Mouse (Mus musculus) neural tube, embryonic 12.5 days (tissue): ENCODE data around the gene Tesc. TPM values are rescaled to one million over a fixed set of nuclear protein-coding genes. Genes with fewer than 3 reads are reported as not detected.

Source experiments
- ATAC-seq: fragments of 200-750 bp; cut with Nextera tagmentation; 2 replicates; pipeline ENCODE4 v1.8.0; 2017; ENCODE audit warnings: low read depth, mild to moderate bottlenecking, moderate TSS enrichment, moderate library complexity; ENCODE audit not compliant: low FRiP score
- H3K27ac ChIP-seq: fragments of 300-500 bp; sonication (generic); 2 replicates; pipeline ENCODE4 v1.5.1; 2016
- H3K27me3 ChIP-seq: fragments of 300-500 bp; sonication (generic); replicated peaks from 2 replicates; pipeline ENCODE4 v1.6.1; 2016; ENCODE audit warnings: mild to moderate bottlenecking
- H3K36me3 ChIP-seq: fragments of 300-500 bp; sonication (generic); 2 replicates; pipeline ENCODE4 v1.6.1; 2016; ENCODE audit warnings: mild to moderate bottlenecking
- H3K4me1 ChIP-seq: fragments of 300-500 bp; sonication (generic); 2 replicates; pipeline ENCODE4 v1.6.1; 2016
- H3K4me2 ChIP-seq: fragments of 300-500 bp; sonication (generic); replicated peaks from 2 replicates; pipeline ENCODE4 v1.6.1; 2016; ENCODE audit warnings: mild to moderate bottlenecking
- H3K4me3 ChIP-seq: fragments of 300-500 bp; sonication (generic); 2 replicates; pipeline ENCODE4 v1.5.1; 2016
- H3K9ac ChIP-seq: fragments of 300-500 bp; sonication (generic); 2 replicates; pipeline ENCODE4 v1.6.1; 2016; ENCODE audit warnings: mild to moderate bottlenecking
- H3K9me3 ChIP-seq: fragments of 300-500 bp; sonication (generic); 2 replicates; pipeline ENCODE4 v1.6.1; 2016; ENCODE audit warnings: mild to moderate bottlenecking
- WGBS: fragments of 180-500 bp; shearing (Covaris S2); methylation state at CpG from one replicate; pipeline ENCODE4 v1.1.7; 2016; 5-methylcytosine and 5-hydroxymethylcytosine counted together
- polyA plus RNA-seq: library from polyadenylated mRNA; unstranded; fragments of >200 nt; fragmentation: Nextera tagmentation; extraction: Ambion mirVana; gene quantifications from 2 replicates; pipeline ENCODE4 v1.2.1, GENCODE M21; 2016

Tesc gene
- polyA plus RNA-seq, 1 experiment from 2014 or later = 1.4 TPM

DNA sequence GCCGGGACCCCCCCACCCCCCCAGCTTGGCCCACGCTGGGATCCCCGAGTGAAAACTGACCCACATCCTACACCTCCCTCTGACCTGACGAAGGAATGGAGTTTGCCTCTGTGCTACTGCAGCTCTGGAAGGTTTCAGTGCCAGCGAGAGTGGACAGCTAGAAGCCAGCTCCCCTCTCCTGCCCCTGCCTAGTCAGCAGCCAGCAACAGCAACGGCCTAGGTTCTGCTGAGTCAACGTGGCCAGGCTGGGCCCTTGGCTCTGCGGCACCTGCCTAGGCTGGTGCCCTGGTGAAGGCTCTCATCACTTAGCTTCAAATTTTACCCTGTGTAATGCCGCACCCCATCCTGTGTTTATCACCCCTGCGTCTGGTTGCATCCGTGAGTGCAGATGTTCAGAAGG, 7.6 kb upstream of the Tesc start:
- H3K4me2 ChIP-seq = no peak overlapping the region
- 62% methylated on average over 11 of the region's 11 CpGs for WGBS
- H3K27ac ChIP-seq = no peak overlapping the region
- no peaks in the 10 kb centered on the region for H3K36me3 ChIP-seq
- H3K27me3 ChIP-seq = 0 out of 2 replicates have a peak, but pooled peaks cover 2% of the 10 kb centered on the region
- H3K4me1 ChIP-seq = peaks cover 5% of the 10 kb centered on the region
- H3K9me3 ChIP-seq = no peaks in the 10 kb centered on the region
- ATAC-seq = no peak
- no peak overlapping the region for H3K4me3 ChIP-seq
- H3K9ac ChIP-seq = no peak overlapping the region

DNA sequence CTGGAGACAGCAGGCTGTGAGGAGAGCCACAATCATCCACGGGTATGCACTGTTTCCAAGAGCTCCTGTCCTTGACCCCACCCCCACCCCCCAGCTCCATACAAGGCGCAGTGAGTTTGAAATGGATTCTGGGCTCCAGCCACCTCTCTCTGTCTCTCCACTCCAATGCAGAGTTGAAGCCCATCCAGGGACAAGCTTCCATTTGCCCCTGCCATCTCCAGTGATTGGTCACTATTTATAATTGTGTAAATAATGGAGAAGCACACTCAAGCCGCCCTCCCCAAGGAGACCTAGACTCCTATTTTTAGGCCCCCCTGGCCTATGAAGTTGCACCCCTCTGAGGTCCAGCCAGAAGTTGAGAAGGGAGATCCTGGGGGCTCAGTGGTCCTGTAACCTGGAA, 4.5 kb upstream of the Tesc start:
- WGBS = 78% methylated on average over 3 of the region's 3 CpGs

DNA sequence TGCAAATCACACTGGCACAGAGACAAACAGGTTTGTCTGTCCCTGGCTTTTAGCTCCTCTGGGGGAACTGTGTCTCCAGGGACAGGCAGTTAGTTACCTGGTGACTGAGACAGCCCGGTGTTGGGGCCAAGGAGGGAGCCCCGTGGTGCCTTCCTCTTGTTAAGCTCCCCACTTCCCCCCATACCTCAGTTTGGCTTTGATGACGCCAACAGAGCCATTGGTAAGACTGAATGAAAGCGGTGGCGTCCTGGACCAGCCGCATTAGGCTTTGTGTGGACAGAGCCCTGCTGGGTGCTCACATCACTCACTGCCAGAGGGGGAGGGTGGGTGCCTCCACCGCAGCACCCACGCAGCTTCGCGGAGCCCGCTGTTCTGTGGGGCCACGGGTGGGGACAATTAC, 1.7 kb upstream of the Tesc start:
- 2% methylated on average over 12 of the region's 12 CpGs for WGBS
- H3K36me3 ChIP-seq = no peaks in the 10 kb centered on the region
- ATAC-seq = no peak
- H3K4me3 ChIP-seq = no peak overlapping the region
- H3K27ac ChIP-seq = no peak overlapping the region
- H3K9ac ChIP-seq = no peak overlapping the region
- H3K9me3 ChIP-seq = no peaks in the 10 kb centered on the region
- no peak overlapping the region for H3K4me2 ChIP-seq
- H3K27me3 ChIP-seq = peaks cover 60% of the 10 kb centered on the region
- peaks cover 41% of the 10 kb centered on the region for H3K4me1 ChIP-seq

More for the DNA sequence above, 4.5 kb upstream of the Tesc start:
- H3K4me1 ChIP-seq = peaks cover 24% of the 10 kb centered on the region
- no peaks in the 10 kb centered on the region for H3K9me3 ChIP-seq
- H3K9ac ChIP-seq = no peak overlapping the region
- no peak for ATAC-seq
- H3K4me3 ChIP-seq = no peak overlapping the region
- H3K36me3 ChIP-seq = no peaks in the 10 kb centered on the region
- no peak overlapping the region for H3K4me2 ChIP-seq
- peaks cover 31% of the 10 kb centered on the region for H3K27me3 ChIP-seq
- H3K27ac ChIP-seq = no peak overlapping the region

DNA sequence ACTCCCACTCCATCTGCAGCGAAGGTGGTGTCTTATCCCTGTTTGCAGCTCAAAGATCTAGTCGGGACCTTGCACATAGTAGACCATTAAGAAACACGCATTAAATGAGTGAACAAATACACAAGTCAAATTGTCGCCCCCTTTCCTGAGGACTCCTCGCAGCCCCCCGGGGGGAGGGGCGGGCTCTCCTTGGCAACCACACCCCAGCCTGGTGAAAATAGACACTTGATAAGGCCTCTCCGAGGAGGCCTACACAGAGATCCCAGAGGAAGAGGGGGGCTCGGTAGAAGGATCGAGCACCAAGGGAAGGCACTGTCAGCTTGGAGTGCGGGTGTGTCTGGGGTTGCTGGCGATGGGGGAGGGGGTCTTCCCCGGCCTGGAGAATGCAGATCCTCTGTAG, 1.2 kb upstream of the Tesc start:
- Histone ChIP-seq H3K9me3 (no peaks in the 10 kb centered on the region), H3K4me3 (no peak overlapping the region), H3K9ac (no peak overlapping the region), H3K27me3 (peaks cover 64% of the 10 kb centered on the region), H3K4me1 (peaks cover 41% of the 10 kb centered on the region), H3K36me3 (no peaks in the 10 kb centered on the region), H3K4me2 (peak overlapping the region; percentile 97), H3K27ac (no peak overlapping the region)
- WGBS = under 1% methylated on average over 13 of the region's 13 CpGs
- no peak for ATAC-seq

GRCm38 (mm10) chr5:118027101-118027697, 344 bp upstream of the Tesc start:
- Histone ChIP-seq H3K4me2 (peak overlapping the region; percentile 97), H3K36me3 (no peaks in the 10 kb centered on the region), H3K27me3 (peaks cover 67% of the 10 kb centered on the region), H3K4me3 (peak overlapping the region; percentile 61), H3K9me3 (no peaks in the 10 kb centered on the region), H3K27ac (no peak overlapping the region), H3K9ac (peak overlapping the region; percentile 48; the same call in 1 of the 2 replicates), H3K4me1 (peaks cover 41% of the 10 kb centered on the region)
- WGBS = 2% methylated on average over 39 of the region's 39 CpGs
- ATAC-seq = no peak

DNA sequence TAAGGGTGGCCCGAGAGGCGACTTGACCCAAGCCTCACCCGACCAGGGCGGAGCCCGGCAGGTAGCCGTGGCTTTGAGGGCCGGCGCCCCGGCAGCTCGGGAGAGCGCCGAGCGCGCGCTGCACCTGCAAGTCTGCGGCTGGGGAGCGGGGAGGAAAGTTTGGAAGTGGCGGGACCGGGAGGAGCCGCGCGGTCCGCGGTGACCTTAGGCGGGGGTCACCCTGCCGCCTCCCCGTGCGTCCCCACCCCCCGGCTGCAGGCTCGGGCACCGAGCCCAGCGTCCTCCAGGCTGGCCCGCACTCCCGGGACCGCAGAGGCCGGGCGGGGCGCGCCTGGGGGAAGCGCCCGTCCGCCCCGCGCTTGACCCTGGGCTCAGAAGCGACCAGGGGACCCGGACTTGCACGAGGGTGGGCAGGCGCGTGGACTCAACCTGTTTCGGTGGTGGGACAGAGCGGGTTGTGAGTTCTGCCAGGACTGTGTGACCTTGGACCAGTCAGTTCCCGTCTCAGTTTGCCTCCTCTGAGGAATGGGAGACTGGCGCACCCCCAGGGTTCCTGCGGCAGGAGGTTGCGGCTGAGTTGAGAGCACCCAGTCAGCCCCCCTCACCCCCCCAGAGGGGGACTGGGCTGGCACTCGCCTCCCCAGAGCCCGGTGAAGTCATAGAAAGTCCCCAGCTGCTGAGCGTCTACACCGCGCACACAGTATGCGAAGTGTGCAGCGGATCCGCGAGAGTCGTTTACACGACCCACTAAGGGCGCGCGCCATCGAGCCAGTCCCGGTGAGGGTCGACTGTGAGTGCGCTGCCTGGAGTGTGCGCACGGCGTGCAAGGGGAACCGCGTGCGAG, 870 bp downstream of the Tesc start:
- peak overlapping the region; percentile 97 for H3K4me2 ChIP-seq
- H3K9me3 ChIP-seq = no peaks in the 10 kb centered on the region
- H3K9ac ChIP-seq = peak overlapping the region; percentile 48; the same call in 1 of the 2 replicates
- no peak overlapping the region for H3K27ac ChIP-seq
- H3K36me3 ChIP-seq = no peaks in the 10 kb centered on the region
- H3K27me3 ChIP-seq = peaks cover 67% of the 10 kb centered on the region
- peak overlapping the region; percentile 61 for H3K4me3 ChIP-seq
- peaks cover 41% of the 10 kb centered on the region for H3K4me1 ChIP-seq
- 0 out of 2 replicates have a peak, but pooled peaks have one; percentile 10 for ATAC-seq
- WGBS = 1% methylated on average over 79 of the region's 79 CpGs

GRCm38 (mm10) chr5:118029035-118029408, 1.5 kb downstream of the Tesc start:
- Histone ChIP-seq H3K4me3 (peak overlapping the region; percentile 61), H3K4me2 (peak overlapping the region; percentile 97), H3K27me3 (peaks cover 67% of the 10 kb centered on the region), H3K4me1 (peaks cover 41% of the 10 kb centered on the region), H3K27ac (no peak overlapping the region), H3K9me3 (no peaks in the 10 kb centered on the region), H3K36me3 (no peaks in the 10 kb centered on the region), H3K9ac (no peak overlapping the region)
- peak; percentile 29; the same call in 1 of the 2 replicates for ATAC-seq
- WGBS = 9% methylated on average over 12 of the region's 12 CpGs

- peak overlapping the region; percentile 22; the same call in 1 of the 2 replicates for H3K4me3 ChIP-seq
- H3K4me1 ChIP-seq = peaks cover 41% of the 10 kb centered on the region
- peaks cover 66% of the 10 kb centered on the region for H3K27me3 ChIP-seq
- no peaks in the 10 kb centered on the region for H3K36me3 ChIP-seq
- WGBS = 3% methylated on average over 10 of the region's 10 CpGs
- H3K27ac ChIP-seq = no peak overlapping the region
- ATAC-seq = no peak
- no peak overlapping the region for H3K9ac ChIP-seq
- peak overlapping the region; percentile 97 for H3K4me2 ChIP-seq
- H3K9me3 ChIP-seq = no peaks in the 10 kb centered on the region
Measured at GRCm38 (mm10) chr5:118029420-118029819, 1.9 kb downstream of the Tesc start.

- Histone ChIP-seq H3K27me3 (peaks cover 65% of the 10 kb centered on the region), H3K4me3 (no peak overlapping the region), H3K36me3 (no peaks in the 10 kb centered on the region), H3K27ac (no peak overlapping the region), H3K9me3 (no peaks in the 10 kb centered on the region), H3K9ac (no peak overlapping the region), H3K4me1 (peaks cover 41% of the 10 kb centered on the region), H3K4me2 (no peak overlapping the region)
- ATAC-seq = no peak
- 91% methylated on average over 9 of the region's 9 CpGs for WGBS
Measured at GRCm38 (mm10) chr5:118030022-118030675, 2.6 kb downstream of the Tesc start.

GRCm38 (mm10) chr5:118031059-118031458, 3.5 kb downstream of the Tesc start:
- H3K4me2 ChIP-seq = no peak overlapping the region
- no peak overlapping the region for H3K27ac ChIP-seq
- H3K9ac ChIP-seq = no peak overlapping the region
- ATAC-seq = no peak
- 57% methylated on average over 5 of the region's 5 CpGs for WGBS
- peaks cover 37% of the 10 kb centered on the region for H3K4me1 ChIP-seq
- H3K4me3 ChIP-seq = no peak overlapping the region
- peaks cover 56% of the 10 kb centered on the region for H3K27me3 ChIP-seq
- no peaks in the 10 kb centered on the region for H3K9me3 ChIP-seq
- no peaks in the 10 kb centered on the region for H3K36me3 ChIP-seq

- Histone ChIP-seq H3K36me3 (no peaks in the 10 kb centered on the region), H3K4me3 (no peak overlapping the region), H3K27me3 (peaks cover 52% of the 10 kb centered on the region), H3K27ac (no peak overlapping the region), H3K9ac (no peak overlapping the region), H3K9me3 (no peaks in the 10 kb centered on the region), H3K4me1 (peaks cover 32% of the 10 kb centered on the region), H3K4me2 (no peak overlapping the region)
- 43% methylated on average over 4 of the region's 4 CpGs for WGBS
- no peak for ATAC-seq
Measured at GRCm38 (mm10) chr5:118031508-118031907, 4.0 kb downstream of the Tesc start.

GRCm38 (mm10) chr5:118033328-118033727, 5.8 kb downstream of the Tesc start:
- Histone ChIP-seq H3K9ac (no peak overlapping the region), H3K9me3 (no peaks in the 10 kb centered on the region), H3K4me2 (no peak overlapping the region), H3K4me3 (no peak overlapping the region), H3K4me1 (peaks cover 28% of the 10 kb centered on the region), H3K36me3 (no peaks in the 10 kb centered on the region), H3K27me3 (peaks cover 36% of the 10 kb centered on the region), H3K27ac (no peak overlapping the region)
- no peak for ATAC-seq
- 72% methylated on average over 4 of the region's 4 CpGs for WGBS
